Mouse (Mus musculus): ENCODE data around the gene Gnpda2. TPM values are rescaled to one million over a fixed set of nuclear protein-coding genes. Genes with fewer than 3 reads are reported as not detected.
A peak's percentile ranks its signal among the peaks of the same experiment; 100 is the strongest.

Gene Gnpda2
- 10 to 100 TPM; 67.8 to 92.0 (median 70.5) TPM for polyA plus RNA-seq (2017; shearing (Covaris generic))

- ATAC-seq: peak; percentile 94
Observed at GRCm38 (mm10) chr5:69591640-69592461, at the start of gene Gnpda2. Gene Gnpda2, minus strand, starts transcription at chr5:69592340.

GRCm38 (mm10) chr5:69634766-69635165, 42.6 kb upstream of the Gnpda2 start:
- ATAC-seq: no peak

- ATAC-seq: no peak
Observed at GRCm38 (mm10) chr5:69620899-69621298, 28.8 kb upstream of the Gnpda2 start.

GRCm38 (mm10) chr5:69613209-69613796, 21.2 kb upstream of the Gnpda2 start:
- no peak for ATAC-seq

- ATAC-seq: no peak
Observed at GRCm38 (mm10) chr5:69601027-69601426, 8.9 kb upstream of the Gnpda2 start.

GRCm38 (mm10) chr5:69557404-69557935, 34.7 kb downstream of the Gnpda2 start:
- ATAC-seq: peak; percentile 35

GRCm38 (mm10) chr5:69556628-69557403, 35.3 kb downstream of the Gnpda2 start, which contains the start of gene Guf1:
Gene Guf1, plus strand, starts transcription at chr5:69556923.
- ATAC-seq: peak; percentile 87

- no peak for ATAC-seq
Observed at GRCm38 (mm10) chr5:69542489-69542888, 49.7 kb downstream of the Gnpda2 start, which contains the start of gene Yipf7. Gene Yipf7, minus strand, starts transcription at chr5:69542648.

- ATAC-seq: no peak
Observed at GRCm38 (mm10) chr5:69541680-69542079, 50.5 kb downstream of the Gnpda2 start.

GRCm38 (mm10) chr5:69523944-69524343, 68.2 kb downstream of the Gnpda2 start:
- ATAC-seq: no peak

Other genes with a start within 250 kb of the Gnpda2 start
- not detected for gene Yipf7, start 49.7 kb downstream of the Gnpda2 start, polyA plus RNA-seq (2017; shearing (Covaris generic))
- 1 to 10 TPM; 6.2 to 9.6 (median 8.7) TPM for gene Guf1, start 35.4 kb downstream of the Gnpda2 start, polyA plus RNA-seq (2017; shearing (Covaris generic))